Mouse (Mus musculus) lung, embryonic 14.5 days (tissue): ENCODE measurements around the gene Galk1. TPM values are rescaled to one million over a fixed set of nuclear protein-coding genes. Genes with fewer than 3 reads are reported as not detected.
"Not testable (repeated sequence)": the region's sequence is repeated elsewhere in the genome, so short reads cannot be mapped to it uniquely, and the experiment has no call there.

Experiments
- ATAC-seq: fragments of 200-750 bp; cut with Nextera tagmentation; 2 replicates; pipeline ENCODE4 v1.8.0; 2017; ENCODE audit warnings: mild to moderate bottlenecking, moderate TSS enrichment, moderate library complexity; ENCODE audit not compliant: insufficient read depth
- DNase-seq: peaks from one replicate; pipeline ENCODE4 v3.0.0-alpha.2; 2015
- H3K27ac ChIP-seq: fragments of 300-500 bp; sonication (generic); 2 replicates; pipeline ENCODE4 v1.5.1; 2014; ENCODE audit warnings: low read depth, mild to moderate bottlenecking, moderate library complexity
- H3K27me3 ChIP-seq: fragments of 300-500 bp; sonication (generic); 2 replicates; pipeline ENCODE4 v1.6.1; 2014; ENCODE audit warnings: low read length, control low read depth; ENCODE audit not compliant: insufficient read depth
- H3K36me3 ChIP-seq: fragments of 300-500 bp; sonication (generic); 2 replicates; pipeline ENCODE4 v1.6.1; 2014; ENCODE audit warnings: control low read depth; ENCODE audit not compliant: insufficient read depth
- H3K4me1 ChIP-seq: fragments of 300-500 bp; sonication (generic); 2 replicates; pipeline ENCODE4 v1.6.1; 2014; ENCODE audit warnings: antibody characterized with exemption, control low read depth; ENCODE audit not compliant: insufficient read depth
- H3K4me2 ChIP-seq: fragments of 300-500 bp; sonication (generic); 2 replicates; pipeline ENCODE4 v1.6.1; 2014; ENCODE audit warnings: mild to moderate bottlenecking
- H3K4me3 ChIP-seq: fragments of 300-500 bp; sonication (generic); 2 replicates; pipeline ENCODE4 v1.5.1; 2014; ENCODE audit warnings: low read depth, low read length
- H3K9ac ChIP-seq: fragments of 300-500 bp; sonication (generic); 2 replicates; pipeline ENCODE4 v1.6.1; 2014
- H3K9me3 ChIP-seq: fragments of 300-500 bp; sonication (generic); 2 replicates; pipeline ENCODE4 v1.6.1; 2016; ENCODE audit warnings: low read depth, low read length, control low read depth
- CTCF ChIP-seq: IDR thresholded peaks from 2 replicates; pipeline ENCODE4 v1.5.1; 2016; ENCODE audit warnings: antibody characterized with exemption, low read depth
- WGBS: fragments of 180-500 bp; shearing (Covaris S2); extraction: QIAGEN DNeasy Blood & Tissue Kit; methylation state at CpG from one replicate; pipeline ENCODE4 v1.1.7; 2014; 5-methylcytosine and 5-hydroxymethylcytosine counted together
- polyA plus RNA-seq: library from polyadenylated mRNA; unstranded; fragments of >200 nt; fragmentation: Nextera tagmentation; extraction: Ambion mirVana; gene quantifications from 2 replicates; pipeline ENCODE4 v1.2.1, GENCODE M21; 2014

Galk1 gene
- polyA plus RNA-seq, 1 experiment from 2014 or later: 208 TPM

- ATAC-seq: no peak
- Histone ChIP-seq H3K27me3 (no peaks in the 10 kb centered on the region), H3K4me2 (no peak overlapping the region), H3K4me3 (no peak overlapping the region), H3K27ac (no peak overlapping the region), H3K9ac (no peak overlapping the region), H3K36me3 (peaks cover 22% of the 10 kb centered on the region), H3K9me3 (no peaks in the 10 kb centered on the region), H3K4me1 (0 out of 2 replicates have a peak, but pooled peaks cover 3% of the 10 kb centered on the region)
- WGBS: 38% methylated on average over 1 of the region's 1 CpGs
- TF ChIP-seq CTCF: no peak
- no peak for DNase-seq
Measured at GRCm38 (mm10) chr11:116019360-116019791, 6.9 kb upstream of the Galk1 start.

- ATAC-seq, H3K9me3 ChIP-seq, H3K9ac ChIP-seq, H3K27ac ChIP-seq, H3K4me1 ChIP-seq, H3K4me3 ChIP-seq, H3K27me3 ChIP-seq, H3K4me2 ChIP-seq, DNase-seq: not testable (repeated sequence)
- 89% methylated on average over 4 of the region's 4 CpGs for WGBS
- H3K36me3 ChIP-seq: peaks cover 22% of the 10 kb centered on the region
Measured at GRCm38 (mm10) chr11:116018867-116019266, 6.3 kb upstream of the Galk1 start.

- peak; percentile 64 for TF ChIP-seq CTCF
Measured at GRCm38 (mm10) chr11:116018106-116018505, 5.6 kb upstream of the Galk1 start.

GRCm38 (mm10) chr11:116014821-116015220 lies 2.3 kb upstream of the Galk1 start:
- Histone ChIP-seq H3K27me3 (no peaks in the 10 kb centered on the region), H3K4me2 (peak overlapping the region; percentile 29; the same call in 1 of the 2 replicates), H3K9me3 (no peaks in the 10 kb centered on the region), H3K27ac (peak overlapping the region; percentile 69), H3K4me1 (peaks cover 10% of the 10 kb centered on the region), H3K36me3 (peaks cover 12% of the 10 kb centered on the region), H3K4me3 (no peak overlapping the region), H3K9ac (no peak overlapping the region)
- 52% methylated on average over 8 of the region's 8 CpGs for WGBS
- DNase-seq: peak; percentile 53
- ATAC-seq: no peak
- TF ChIP-seq CTCF: no peak

More at GRCm38 (mm10) chr11:116018106-116018505, 5.6 kb upstream of the Galk1 start:
- 28% methylated on average over 6 of the region's 6 CpGs for WGBS
- Histone ChIP-seq H3K27me3 (no peaks in the 10 kb centered on the region), H3K4me3 (no peak overlapping the region), H3K4me2 (no peak overlapping the region), H3K36me3 (peaks cover 18% of the 10 kb centered on the region), H3K9ac (no peak overlapping the region), H3K27ac (no peak overlapping the region), H3K4me1 (peaks cover 4% of the 10 kb centered on the region; the same call in 1 of the 2 replicates), H3K9me3 (no peaks in the 10 kb centered on the region)
- DNase-seq (peak; percentile 69), ATAC-seq (no peak)

GRCm38 (mm10) chr11:116011529-116012261 lies 824 bp downstream of the Galk1 start:
- 14% methylated on average over 14 of the region's 14 CpGs for WGBS
- H3K4me2 ChIP-seq: peak overlapping the region; percentile 77
- H3K4me1 ChIP-seq: peaks cover 10% of the 10 kb centered on the region
- H3K4me3 ChIP-seq: peak overlapping the region; percentile 68
- H3K9me3 ChIP-seq: no peaks in the 10 kb centered on the region
- peaks cover 43% of the 10 kb centered on the region for H3K36me3 ChIP-seq
- DNase-seq (peak; percentile 49), ATAC-seq (peak; percentile 14)
- H3K27me3 ChIP-seq: no peaks in the 10 kb centered on the region
- peak overlapping the region; percentile 90 for H3K9ac ChIP-seq
- peak overlapping the region; percentile 98 for H3K27ac ChIP-seq
- TF ChIP-seq CTCF: no peak

GRCm38 (mm10) chr11:116010948-116011347 lies 1.6 kb downstream of the Galk1 start:
- peaks cover 10% of the 10 kb centered on the region for H3K4me1 ChIP-seq
- WGBS: 81% methylated on average over 5 of the region's 5 CpGs
- ATAC-seq: no peak
- no peaks in the 10 kb centered on the region for H3K27me3 ChIP-seq
- peak overlapping the region; percentile 77 for H3K4me2 ChIP-seq
- TF ChIP-seq CTCF: no peak
- H3K27ac ChIP-seq: no peak overlapping the region
- H3K36me3 ChIP-seq: peaks cover 47% of the 10 kb centered on the region
- no peak for DNase-seq
- no peak overlapping the region for H3K4me3 ChIP-seq
- no peak overlapping the region for H3K9ac ChIP-seq
- H3K9me3 ChIP-seq: no peaks in the 10 kb centered on the region

- H3K27ac ChIP-seq: no peak overlapping the region
- WGBS: 93% methylated on average over 8 of the region's 8 CpGs
- H3K36me3 ChIP-seq: peaks cover 47% of the 10 kb centered on the region
- DNase-seq (no peak), ATAC-seq (no peak)
- H3K9me3 ChIP-seq: no peaks in the 10 kb centered on the region
- no peak overlapping the region for H3K9ac ChIP-seq
- TF ChIP-seq CTCF: no peak
- no peak overlapping the region for H3K4me3 ChIP-seq
- no peak overlapping the region for H3K4me2 ChIP-seq
- peaks cover 14% of the 10 kb centered on the region for H3K4me1 ChIP-seq
- H3K27me3 ChIP-seq: no peaks in the 10 kb centered on the region
Measured at GRCm38 (mm10) chr11:116010146-116010545, 2.4 kb downstream of the Galk1 start.
